Mouse (Mus musculus) stomach, postnatal 0 days (tissue): ENCODE measurements at regions not wholly inside any gene's neighbourhood (a gene's known extent, or its start where the extent isn't known, plus 50 kb on each side); places are given as distances from the start of the nearest gene placed in this dataset.

Source experiments
- CTCF ChIP-seq: IDR thresholded peaks from 2 replicates; pipeline ENCODE4 v1.5.1; 2016; ENCODE audit warnings: antibody characterized with exemption, low read depth, mild to moderate bottlenecking, moderate library complexity
- EP300 ChIP-seq: optimal IDR thresholded peaks from 2 replicates; pipeline ENCODE3; 2016; ENCODE audit warnings: antibody characterized with exemption

GRCm38 (mm10) chr2:45369432-45369831, 252.2 kb upstream of the Zeb2 start:
- no peak for TF ChIP-seq CTCF
- TF ChIP-seq EP300, result no peak
